Mouse (Mus musculus) forebrain, embryonic 13.5 days (tissue): ENCODE measurements at regions not wholly inside any gene's neighbourhood (a gene's known extent, or its start where the extent isn't known, plus 50 kb on each side); places are given as distances from the start of the nearest gene placed in this dataset.
"Not testable (repeated sequence)": the region's sequence is repeated elsewhere in the genome, so short reads cannot be mapped to it uniquely, and the experiment has no call there.

Experiments
- ATAC-seq: fragments of 200-750 bp; cut with Nextera tagmentation; 2 replicates; pipeline ENCODE4 v1.8.0; 2017
- H3K27ac ChIP-seq: fragments of 300-500 bp; sonication (generic); 2 replicates; pipeline ENCODE4 v1.5.1; 2015; ENCODE audit warnings: inconsistent platforms, mild to moderate bottlenecking, moderate library complexity
- H3K27me3 ChIP-seq: fragments of 300-500 bp; sonication (generic); 2 replicates; pipeline ENCODE4 v1.6.1; 2015; ENCODE audit warnings: mild to moderate bottlenecking, inconsistent platforms
- H3K36me3 ChIP-seq: fragments of 300-500 bp; sonication (generic); 2 replicates; pipeline ENCODE4 v1.6.1; 2015; ENCODE audit warnings: mild to moderate bottlenecking, inconsistent platforms; ENCODE audit not compliant: poor library complexity, severe bottlenecking
- H3K4me1 ChIP-seq: fragments of 300-500 bp; sonication (generic); 2 replicates; pipeline ENCODE4 v1.6.1; 2015; ENCODE audit warnings: inconsistent platforms
- H3K4me2 ChIP-seq: fragments of 300-500 bp; sonication (generic); 2 replicates; pipeline ENCODE4 v1.6.1; 2015; ENCODE audit warnings: inconsistent platforms, mild to moderate bottlenecking, moderate library complexity
- H3K4me3 ChIP-seq: fragments of 300-500 bp; sonication (generic); 2 replicates; pipeline ENCODE4 v1.5.1; 2015; ENCODE audit warnings: mild to moderate bottlenecking, inconsistent platforms
- H3K9ac ChIP-seq: fragments of 300-500 bp; sonication (generic); 2 replicates; pipeline ENCODE4 v1.6.1; 2015; ENCODE audit warnings: mild to moderate bottlenecking, inconsistent platforms
- H3K9me3 ChIP-seq: fragments of 300-500 bp; sonication (generic); replicated peaks from 2 replicates; pipeline ENCODE4 v1.6.1; 2016; ENCODE audit warnings: inconsistent platforms
- WGBS: fragments of 180-500 bp; shearing (Covaris S2); methylation state at CpG from one replicate; pipeline ENCODE4 v1.1.7; 2015; 5-methylcytosine and 5-hydroxymethylcytosine counted together

GRCm38 (mm10) chr14:92622953-92623352, 1267.5 kb downstream of the Pcdh9 start:
- ATAC-seq: no peak
- Histone ChIP-seq H3K27me3 (no peaks in the 10 kb centered on the region), H3K4me2 (no peak overlapping the region), H3K4me1 (no peaks in the 10 kb centered on the region), H3K9me3 (no peaks in the 10 kb centered on the region), H3K36me3 (no peaks in the 10 kb centered on the region), H3K9ac (no peak overlapping the region), H3K27ac (no peak overlapping the region), H3K4me3 (no peak overlapping the region)
- 25% methylated on average over 2 of the region's 2 CpGs for WGBS

GRCm38 (mm10) chr14:92615605-92616004, 1274.9 kb downstream of the Pcdh9 start:
- H3K4me2 ChIP-seq: no peak overlapping the region
- no peak overlapping the region for H3K27ac ChIP-seq
- H3K4me3 ChIP-seq: no peak overlapping the region
- H3K9me3 ChIP-seq: no peaks in the 10 kb centered on the region
- H3K9ac ChIP-seq: no peak overlapping the region
- H3K4me1 ChIP-seq: no peaks in the 10 kb centered on the region
- WGBS: 93% methylated on average over 4 of the region's 4 CpGs
- no peak for ATAC-seq
- H3K36me3 ChIP-seq: no peaks in the 10 kb centered on the region
- no peaks in the 10 kb centered on the region for H3K27me3 ChIP-seq

- Histone ChIP-seq H3K9ac (no peak overlapping the region), H3K4me3 (no peak overlapping the region), H3K36me3 (no peaks in the 10 kb centered on the region), H3K27ac (no peak overlapping the region), H3K4me2 (no peak overlapping the region), H3K4me1 (peaks cover 3% of the 10 kb centered on the region; the same call in 1 of the 2 replicates), H3K27me3 (no peaks in the 10 kb centered on the region), H3K9me3 (no peaks in the 10 kb centered on the region)
- no peak for ATAC-seq
- 85% methylated on average over 1 of the region's 1 CpGs for WGBS
Measured at GRCm38 (mm10) chr14:92593724-92594123, 1296.8 kb downstream of the Pcdh9 start.

- WGBS: 47% methylated on average over 7 of the region's 7 CpGs
- peak; percentile 45; the same call in 1 of the 2 replicates for ATAC-seq
- no peak overlapping the region for H3K4me3 ChIP-seq
Measured at GRCm38 (mm10) chr14:92591592-92592198, 1298.8 kb downstream of the Pcdh9 start.

GRCm38 (mm10) chr14:92588236-92588635, 1302.2 kb downstream of the Pcdh9 start:
- WGBS: 93% methylated on average over 4 of the region's 4 CpGs
- not testable (repeated sequence) for H3K4me3 ChIP-seq, H3K27ac ChIP-seq, H3K9me3 ChIP-seq, H3K36me3 ChIP-seq, ATAC-seq, H3K9ac ChIP-seq, H3K27me3 ChIP-seq, H3K4me2 ChIP-seq, H3K4me1 ChIP-seq

More at GRCm38 (mm10) chr14:92591592-92592198, 1298.8 kb downstream of the Pcdh9 start:
- Histone ChIP-seq H3K4me1 (peaks cover 3% of the 10 kb centered on the region; the same call in 1 of the 2 replicates), H3K36me3 (no peaks in the 10 kb centered on the region), H3K9me3 (no peaks in the 10 kb centered on the region), H3K27me3 (no peaks in the 10 kb centered on the region), H3K9ac (no peak overlapping the region), H3K27ac (no peak overlapping the region), H3K4me2 (no peak overlapping the region)

GRCm38 (mm10) chr14:92566986-92567385, 1323.5 kb downstream of the Pcdh9 start:
- Histone ChIP-seq H3K27ac (no peak overlapping the region), H3K4me1 (no peaks in the 10 kb centered on the region), H3K4me3 (no peak overlapping the region), H3K4me2 (no peak overlapping the region), H3K9me3 (no peaks in the 10 kb centered on the region; the same call in 1 of the 2 replicates), H3K36me3 (no peaks in the 10 kb centered on the region), H3K27me3 (no peaks in the 10 kb centered on the region), H3K9ac (no peak overlapping the region)
- 40% methylated on average over 2 of the region's 2 CpGs for WGBS
- ATAC-seq: no peak
